Mouse (Mus musculus) leukemia stem cell, adult 10-12 weeks (primary cell): ENCODE data around the gene Rps27l. TPM values are rescaled to one million over a fixed set of nuclear protein-coding genes. Genes with fewer than 3 reads are reported as not detected.

ENCODE experiments used
- polyA plus RNA-seq: library from polyadenylated mRNA; stranded (reverse); fragments of >175 nt; gene quantifications from 2 replicates; pipeline ENCODE4 v1.2.3, GENCODE M21; 2012; ENCODE audit warnings: low replicate concordance

The Rps27l gene
- polyA plus RNA-seq, result 17.5 and 78.8 TPM in 2 replicates

DNA sequence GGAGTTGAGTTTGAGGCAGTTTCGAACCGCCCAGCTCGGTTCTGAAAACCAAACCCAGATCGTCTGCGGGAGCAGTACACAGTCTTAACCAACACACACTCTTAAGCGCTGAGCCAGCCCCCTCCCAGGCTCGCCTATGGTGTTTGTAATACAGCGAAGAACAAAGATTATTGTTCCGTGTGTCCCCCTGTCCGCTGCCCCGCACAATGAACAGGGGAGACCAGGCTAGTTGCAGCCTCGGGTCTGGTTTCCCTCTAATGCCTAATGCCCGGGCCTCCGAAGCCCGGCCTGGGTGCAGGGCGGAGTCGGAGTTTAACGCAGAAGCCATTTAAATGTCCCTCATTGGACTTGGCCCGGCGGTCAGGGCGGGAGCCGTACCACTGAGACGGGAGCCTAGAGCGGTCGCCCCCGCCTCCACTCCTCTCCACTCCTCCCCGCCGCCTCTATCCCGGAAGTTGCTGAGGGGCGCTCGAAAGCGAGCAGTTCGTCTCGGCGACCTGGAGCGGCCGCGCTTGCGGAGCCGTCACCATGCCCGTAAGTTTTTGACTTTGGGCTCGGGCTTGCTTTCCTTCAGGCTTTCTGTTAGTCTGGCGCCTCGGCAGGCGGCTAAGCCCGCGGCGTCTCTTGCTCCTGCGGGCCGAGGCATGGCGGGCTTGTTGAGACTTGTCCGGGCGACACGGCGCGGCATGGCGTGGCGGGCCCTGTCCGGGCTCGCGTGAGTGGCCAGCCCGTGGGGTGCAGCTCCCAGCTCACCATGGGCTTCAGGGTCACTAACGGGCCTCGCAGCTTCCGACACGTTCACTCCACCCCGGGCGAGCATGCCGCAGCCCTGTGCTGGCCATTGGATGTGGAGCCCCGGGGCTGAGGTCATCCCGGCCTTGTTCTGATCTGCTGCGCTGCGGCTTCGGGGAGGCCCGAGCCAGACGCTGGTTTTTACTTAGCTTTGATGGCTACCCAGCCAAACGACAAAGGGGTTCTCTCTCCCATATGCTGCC, at the start of gene Rps27l:
Gene Rps27l, plus strand, starts transcription at position 440 of the 995 bp plus-strand sequence.

GRCm38 (mm10) chr9:66919382-66919971, 26.4 kb upstream of the Rps27l start, which contains the start of gene Rab8b:
TSS of gene Rab8b (minus strand) at chr9:66919687.

GRCm38 (mm10) chr9:66975239-66975645, 29.4 kb downstream of the Rps27l start, which contains the start of gene Lactb:
TSS of gene Lactb (minus strand) at chr9:66975484.

Other genes with a start within 250 kb of the Rps27l start
- 0.06 and 0.14 TPM in 2 replicates for gene Car12, start 232.4 kb upstream of the Rps27l start, polyA plus RNA-seq
- gene Aph1b, start 150.6 kb upstream of the Rps27l start, polyA plus RNA-seq, result 0.19 and 0.20 TPM in 2 replicates
- gene Gm10647, start 149.0 kb upstream of the Rps27l start, polyA plus RNA-seq, result not detected in 2 replicates
- gene Aph1c, start 111.4 kb upstream of the Rps27l start, polyA plus RNA-seq, result 0.07 and 0.09 TPM in 2 replicates
- 1.2 and 9.5 TPM in 2 replicates for gene Rab8b, start 26.4 kb upstream of the Rps27l start, polyA plus RNA-seq
- 9.3 and 22.1 TPM in 2 replicates for gene Lactb, start 29.4 kb downstream of the Rps27l start, polyA plus RNA-seq
- gene Tpm1, start 103.3 kb downstream of the Rps27l start, polyA plus RNA-seq, result 53.5 and 82.5 TPM in 2 replicates